Mouse (Mus musculus): ENCODE measurements around the gene Olfr1220. TPM values are rescaled to one million over a fixed set of nuclear protein-coding genes. Genes with fewer than 3 reads are reported as not detected.

Gene Olfr1220
- not detected in 2 replicates for polyA plus RNA-seq (2016; fragmentation: Nextera tagmentation; extraction: Ambion mirVana)

- WGBS = 87% methylated on average over 3 of the region's 3 CpGs
- DNase-seq (ENCODE audit: extremely low spot score, low spot score) = no peak
- H3K9me3 ChIP-seq = no peaks in the 10 kb centered on the region
- H3K27ac ChIP-seq = no peak within 1 kb of the TSS
- no peaks in the 10 kb centered on the region for H3K4me1 ChIP-seq
- H3K36me3 ChIP-seq (replicated peaks) = no peaks in the 10 kb centered on the region
- H3K4me3 ChIP-seq = no peak within 1 kb of the TSS
- no peaks in the 10 kb centered on the region for H3K27me3 ChIP-seq (ENCODE audit: poor library complexity, severe bottlenecking)
Measured at GRCm38 (mm10) chr2:89106735-89107134, at the start of gene Olfr1220. Gene Olfr1220 (minus strand): TSS chr2:89106835.

GRCm38 (mm10) chr2:89151460-89151859 is 44.8 kb upstream of the Olfr1220 start, which contains the start of gene Olfr1223:
Gene Olfr1223 (minus strand): TSS chr2:89151560.
- Histone ChIP-seq H3K36me3 (replicated peaks) (no peaks in the 10 kb centered on the region), H3K27me3 (ENCODE audit: poor library complexity, severe bottlenecking) (no peaks in the 10 kb centered on the region), H3K4me3 (no peak within 1 kb of the TSS), H3K9me3 (no peaks in the 10 kb centered on the region), H3K27ac (no peak within 1 kb of the TSS), H3K4me1 (no peaks in the 10 kb centered on the region)
- DNase-seq (ENCODE audit: extremely low spot score, low spot score) = no peak
- 74% methylated on average over 1 of the region's 1 CpGs for WGBS

- Histone ChIP-seq H3K36me3 (replicated peaks) (no peaks in the 10 kb centered on the region), H3K9me3 (no peaks in the 10 kb centered on the region), H3K4me3 (no peak within 1 kb of the TSS), H3K27me3 (ENCODE audit: poor library complexity, severe bottlenecking) (no peaks in the 10 kb centered on the region), H3K4me1 (no peaks in the 10 kb centered on the region), H3K27ac (no peak within 1 kb of the TSS)
- 91% methylated on average over 3 of the region's 3 CpGs for WGBS
- no peak for DNase-seq (ENCODE audit: extremely low spot score, low spot score)
Measured at GRCm38 (mm10) chr2:89132954-89133353, 26.3 kb upstream of the Olfr1220 start, which contains the start of gene Olfr1222. Gene Olfr1222 (minus strand): TSS chr2:89133054.

GRCm38 (mm10) chr2:89117183-89117582 is 10.5 kb upstream of the Olfr1220 start, which contains the start of gene Olfr1221:
Gene Olfr1221 (minus strand): TSS chr2:89117283.
- H3K27ac ChIP-seq = no peak within 1 kb of the TSS
- no peaks in the 10 kb centered on the region for H3K27me3 ChIP-seq (ENCODE audit: poor library complexity, severe bottlenecking)
- no peak for DNase-seq (ENCODE audit: extremely low spot score, low spot score)
- H3K4me1 ChIP-seq = no peaks in the 10 kb centered on the region
- 94% methylated on average over 2 of the region's 2 CpGs for WGBS
- no peaks in the 10 kb centered on the region for H3K9me3 ChIP-seq
- H3K4me3 ChIP-seq = no peak within 1 kb of the TSS
- H3K36me3 ChIP-seq (replicated peaks) = no peaks in the 10 kb centered on the region

GRCm38 (mm10) chr2:89105651-89106050 is 984 bp downstream of the Olfr1220 start:
- no peaks in the 10 kb centered on the region for H3K27me3 ChIP-seq (ENCODE audit: poor library complexity, severe bottlenecking)
- no peaks in the 10 kb centered on the region for H3K36me3 ChIP-seq (replicated peaks)
- no peak overlapping the region for H3K27ac ChIP-seq
- H3K4me3 ChIP-seq = no peak overlapping the region
- no peaks in the 10 kb centered on the region for H3K4me1 ChIP-seq
- no peaks in the 10 kb centered on the region for H3K9me3 ChIP-seq
- no peak for DNase-seq (ENCODE audit: extremely low spot score, low spot score)

GRCm38 (mm10) chr2:89093848-89094247 is 12.8 kb downstream of the Olfr1220 start:
- 100% methylated on average over 1 of the region's 1 CpGs for WGBS
- H3K36me3 ChIP-seq (replicated peaks) = no peaks in the 10 kb centered on the region

GRCm38 (mm10) chr2:89083413-89083812 is 23.2 kb downstream of the Olfr1220 start, which contains the start of gene Olfr1219:
Gene Olfr1219 (minus strand): TSS chr2:89083513.
- WGBS = 68% methylated on average over 1 of the region's 1 CpGs
- no peak for DNase-seq (ENCODE audit: extremely low spot score, low spot score)

More at GRCm38 (mm10) chr2:89093848-89094247, 12.8 kb downstream of the Olfr1220 start:
- Histone ChIP-seq H3K4me3 (no peak overlapping the region), H3K4me1 (no peaks in the 10 kb centered on the region), H3K27ac (no peak overlapping the region), H3K27me3 (ENCODE audit: poor library complexity, severe bottlenecking) (no peaks in the 10 kb centered on the region), H3K9me3 (no peaks in the 10 kb centered on the region)
- DNase-seq (ENCODE audit: extremely low spot score, low spot score) = no peak

GRCm38 (mm10) chr2:89081487-89081886 is 25.1 kb downstream of the Olfr1220 start:
- H3K9me3 ChIP-seq = no peaks in the 10 kb centered on the region
- no peak overlapping the region for H3K27ac ChIP-seq
- H3K4me3 ChIP-seq = no peak overlapping the region
- H3K36me3 ChIP-seq (replicated peaks) = no peaks in the 10 kb centered on the region
- H3K27me3 ChIP-seq (ENCODE audit: poor library complexity, severe bottlenecking) = no peaks in the 10 kb centered on the region
- no peak for DNase-seq (ENCODE audit: extremely low spot score, low spot score)
- H3K4me1 ChIP-seq = no peaks in the 10 kb centered on the region

More at GRCm38 (mm10) chr2:89083413-89083812, 23.2 kb downstream of the Olfr1220 start, which contains the start of gene Olfr1219:
- no peaks in the 10 kb centered on the region for H3K36me3 ChIP-seq (replicated peaks)
- H3K27me3 ChIP-seq (ENCODE audit: poor library complexity, severe bottlenecking) = no peaks in the 10 kb centered on the region
- no peaks in the 10 kb centered on the region for H3K4me1 ChIP-seq
- H3K9me3 ChIP-seq = no peaks in the 10 kb centered on the region
- no peak within 1 kb of the TSS for H3K4me3 ChIP-seq
- H3K27ac ChIP-seq = no peak within 1 kb of the TSS

- Histone ChIP-seq H3K4me1 (no peaks in the 10 kb centered on the region), H3K4me3 (no peak within 1 kb of the TSS), H3K27ac (no peak within 1 kb of the TSS), H3K36me3 (replicated peaks) (no peaks in the 10 kb centered on the region), H3K27me3 (ENCODE audit: poor library complexity, severe bottlenecking) (no peaks in the 10 kb centered on the region), H3K9me3 (no peaks in the 10 kb centered on the region)
- no peak for DNase-seq (ENCODE audit: extremely low spot score, low spot score)
Measured at GRCm38 (mm10) chr2:89061087-89061486, 45.5 kb downstream of the Olfr1220 start, which contains the start of gene Olfr1218. Gene Olfr1218 (minus strand): TSS chr2:89061187.

Other genes starting within 250 kb of the Olfr1220 start
- not detected in 2 replicates for gene Olfr1206, start 243.6 kb downstream of the Olfr1220 start, polyA plus RNA-seq (2016; fragmentation: Nextera tagmentation; extraction: Ambion mirVana)
- not detected in 2 replicates for gene Olfr1208, start 204.5 kb downstream of the Olfr1220 start, polyA plus RNA-seq (2016; fragmentation: Nextera tagmentation; extraction: Ambion mirVana)
- not detected in 2 replicates for gene Olfr1209, start 191.7 kb downstream of the Olfr1220 start, polyA plus RNA-seq (2016; fragmentation: Nextera tagmentation; extraction: Ambion mirVana)
- not detected in 2 replicates for gene Olfr1211, start 168.7 kb downstream of the Olfr1220 start, polyA plus RNA-seq (2016; fragmentation: Nextera tagmentation; extraction: Ambion mirVana)
- gene Olfr1212, start 152.9 kb downstream of the Olfr1220 start, polyA plus RNA-seq (2016; fragmentation: Nextera tagmentation; extraction: Ambion mirVana) = not detected in 2 replicates
- not detected in 2 replicates for gene Gm13762, start 126.6 kb downstream of the Olfr1220 start, polyA plus RNA-seq (2016; fragmentation: Nextera tagmentation; extraction: Ambion mirVana)
- not detected in 2 replicates for gene Olfr1214, start 114.2 kb downstream of the Olfr1220 start, polyA plus RNA-seq (2016; fragmentation: Nextera tagmentation; extraction: Ambion mirVana)
- not detected in 2 replicates for gene Olfr1215, start 99.9 kb downstream of the Olfr1220 start, polyA plus RNA-seq (2016; fragmentation: Nextera tagmentation; extraction: Ambion mirVana)
- gene Olfr1216, start 88.5 kb downstream of the Olfr1220 start, polyA plus RNA-seq (2016; fragmentation: Nextera tagmentation; extraction: Ambion mirVana) = not detected in 2 replicates
- gene Olfr1217, start 74.8 kb downstream of the Olfr1220 start, polyA plus RNA-seq (2016; fragmentation: Nextera tagmentation; extraction: Ambion mirVana) = not detected in 2 replicates
- gene Olfr1218, start 45.6 kb downstream of the Olfr1220 start, polyA plus RNA-seq (2016; fragmentation: Nextera tagmentation; extraction: Ambion mirVana) = not detected in 2 replicates
- gene Olfr1219, start 23.3 kb downstream of the Olfr1220 start, polyA plus RNA-seq (2016; fragmentation: Nextera tagmentation; extraction: Ambion mirVana) = not detected in 2 replicates
- gene Olfr1221, start 10.4 kb upstream of the Olfr1220 start, polyA plus RNA-seq (2016; fragmentation: Nextera tagmentation; extraction: Ambion mirVana) = not detected in 2 replicates
- not detected in 2 replicates for gene Olfr1222, start 26.2 kb upstream of the Olfr1220 start, polyA plus RNA-seq (2016; fragmentation: Nextera tagmentation; extraction: Ambion mirVana)
- not detected in 2 replicates for gene Olfr1223, start 44.7 kb upstream of the Olfr1220 start, polyA plus RNA-seq (2016; fragmentation: Nextera tagmentation; extraction: Ambion mirVana)
- not detected in 2 replicates for gene Olfr1224-ps1, start 57.3 kb upstream of the Olfr1220 start, polyA plus RNA-seq (2016; fragmentation: Nextera tagmentation; extraction: Ambion mirVana)
- not detected in 2 replicates for gene Olfr1225, start 67.8 kb upstream of the Olfr1220 start, polyA plus RNA-seq (2016; fragmentation: Nextera tagmentation; extraction: Ambion mirVana)
- not detected in 2 replicates for gene Olfr1226, start 93.2 kb upstream of the Olfr1220 start, polyA plus RNA-seq (2016; fragmentation: Nextera tagmentation; extraction: Ambion mirVana)
- not detected in 2 replicates for gene Olfr1228, start 147.2 kb upstream of the Olfr1220 start, polyA plus RNA-seq (2016; fragmentation: Nextera tagmentation; extraction: Ambion mirVana)
- gene Olfr1229, start 181.2 kb upstream of the Olfr1220 start, polyA plus RNA-seq (2016; fragmentation: Nextera tagmentation; extraction: Ambion mirVana) = not detected in 2 replicates
- not detected in 2 replicates for gene Olfr1230, start 190.4 kb upstream of the Olfr1220 start, polyA plus RNA-seq (2016; fragmentation: Nextera tagmentation; extraction: Ambion mirVana)
- gene Olfr1231, start 200.2 kb upstream of the Olfr1220 start, polyA plus RNA-seq (2016; fragmentation: Nextera tagmentation; extraction: Ambion mirVana) = not detected in 2 replicates
- not detected in 2 replicates for gene Olfr1232, start 222.8 kb upstream of the Olfr1220 start, polyA plus RNA-seq (2016; fragmentation: Nextera tagmentation; extraction: Ambion mirVana)
- not detected in 2 replicates for gene Olfr1233, start 235.6 kb upstream of the Olfr1220 start, polyA plus RNA-seq (2016; fragmentation: Nextera tagmentation; extraction: Ambion mirVana)